8 mouse cellular contexts compared by ENCODE assay signal in the genomic region with DNA sequence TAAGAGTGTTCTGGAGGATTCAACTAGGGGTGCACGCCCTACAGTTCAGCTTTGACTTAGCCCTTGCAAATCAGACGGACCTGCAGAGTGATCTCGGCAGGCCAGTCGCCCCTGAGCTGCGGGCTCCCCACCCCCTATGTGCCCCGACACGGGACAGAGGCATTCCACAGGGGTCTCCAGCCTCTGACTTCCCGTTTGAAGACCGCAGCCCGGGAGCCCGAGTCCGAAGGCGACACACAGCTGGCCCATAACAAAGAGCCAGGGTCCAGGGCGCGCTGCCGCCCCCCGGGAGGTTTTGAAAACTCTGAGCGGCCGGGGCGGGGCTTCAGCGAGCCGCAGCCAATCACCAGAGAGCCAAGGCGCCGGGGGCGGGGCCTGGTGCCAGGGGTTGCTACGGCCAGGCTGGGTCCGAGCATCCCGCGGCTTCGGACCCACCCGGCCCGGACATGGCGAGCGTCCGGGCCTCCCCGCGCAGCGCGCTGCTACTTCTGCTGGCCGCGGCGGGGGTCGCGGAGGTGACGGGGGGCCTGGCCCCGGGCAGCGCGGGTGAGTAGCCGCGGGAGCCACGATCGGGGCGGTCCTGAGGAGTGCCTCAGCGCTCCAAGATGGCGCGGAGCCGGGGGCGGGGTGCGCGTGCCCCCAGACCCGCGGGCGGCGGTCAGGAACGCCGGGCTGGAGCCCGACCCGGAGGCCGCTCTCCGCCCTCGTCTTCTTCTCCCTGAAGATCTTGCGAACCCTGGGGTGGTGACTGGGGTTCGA. TPM values are rescaled to one million over a fixed set of nuclear protein-coding genes. Genes with fewer than 3 reads are reported as not detected.
DNase-seq lines count a peak whose midpoint lies in the region; ATAC-seq and TF ChIP-seq lines count a peak whose summit lies in the region.

A gene (plus strand): TSS at position 371 of the 759 bp plus-strand sequence.

- H3K4me2 ChIP-seq in forebrain, embryonic 16.5 days (ENCODE audit: low read length), result peak within 1 kb of the TSS; percentile 81

- DNase-seq in ES-E14 (ENCODE audit: low read depth, low spot score), result peak; percentile 84
- DNase-seq in cerebellum, adult 11-12 months, result peak; percentile 72
- DNase-seq in heart, postnatal 25 days (ENCODE audit: low spot score), result peak; percentile 76
- peak; percentile 47 to 84 for DNase-seq in layer of hippocampus, adult 18-20 months (ENCODE audit: low spot score in 2 of 2)
- peak; percentile 88 for DNase-seq in lung, adult 2 months
- DNase-seq in thymus, adult 2 months, result peak; percentile 84

- H3K9me3 ChIP-seq in ES-E14 (ENCODE audit: control insufficient read depth, insufficient read depth, low read depth, low read length), result no peaks in the 10 kb centered on the region
- no peaks in the 10 kb centered on the region for H3K9me3 ChIP-seq in forebrain, embryonic 16.5 days (ENCODE audit: control insufficient read depth, low read length)

- intact Hi-C loops in heart, postnatal 25 days (cut with DNase I), result no loop called here

- peaks cover 0 to 2% of the 10 kb centered on the region in 2 experiments; a peak in 1 of 4 replicates for H3K4me1 ChIP-seq in ES-E14 (ENCODE audit: control insufficient read depth in 2 of 2, insufficient read depth in 2 of 2, low read length in 2 of 2, poor library complexity in 1 of 2)
- H3K4me1 ChIP-seq in forebrain, embryonic 16.5 days (replicated peaks; ENCODE audit: control insufficient read depth, insufficient read depth, low read length), result peaks cover 3% of the 10 kb centered on the region; the same call in 1 of the 2 replicates
- peaks cover 7% of the 10 kb centered on the region; the same call in 1 of the 2 replicates for H3K4me1 ChIP-seq in lung, adult 2 months (ENCODE audit: control insufficient read depth, insufficient read depth, low read length)
- no peaks in the 10 kb centered on the region; the same call in 1 of the 2 replicates for H3K4me1 ChIP-seq in olfactory bulb, adult 2 months (ENCODE audit: control insufficient read depth, insufficient read depth, low read length)
- H3K4me1 ChIP-seq in thymus, adult 2 months (replicated peaks; ENCODE audit: control insufficient read depth, insufficient read depth, low read length), result peaks cover 9% of the 10 kb centered on the region

- ATAC-seq in forebrain, embryonic 16.5 days, result peak; percentile 94

- H3K27me3 ChIP-seq in forebrain, embryonic 16.5 days (replicated peaks; ENCODE audit: control insufficient read depth, insufficient read depth, low read length), result no peaks in the 10 kb centered on the region
- H3K27me3 ChIP-seq in thymus, adult 2 months (ENCODE audit: control insufficient read depth, insufficient read depth, low read length), result no peaks in the 10 kb centered on the region

- peak within 1 kb of the TSS; percentile 89 to 100 for H3K4me3 ChIP-seq in ES-E14 (ENCODE audit: insufficient read depth in 1 of 2, low read depth in 1 of 2, low read length in 2 of 2, poor library complexity in 1 of 2, severe bottlenecking in 1 of 2)
- peak within 1 kb of the TSS; percentile 93 for H3K4me3 ChIP-seq in forebrain, embryonic 16.5 days (replicated peaks; ENCODE audit: low read length)
- H3K4me3 ChIP-seq in lung, adult 2 months (replicated peaks; ENCODE audit: extremely low read depth, low read depth, low read length), result peak within 1 kb of the TSS; percentile 71
- peak within 1 kb of the TSS; percentile 83 for H3K4me3 ChIP-seq in olfactory bulb, adult 2 months (ENCODE audit: insufficient read depth, low read depth, low read length)
- peak within 1 kb of the TSS; percentile 84 for H3K4me3 ChIP-seq in thymus, adult 2 months (ENCODE audit: control insufficient read depth, insufficient read depth, low read length)

- H3K9ac ChIP-seq in ES-E14 (ENCODE audit: insufficient read depth, low read depth, low read length, poor library complexity, severe bottlenecking), result peak within 1 kb of the TSS; percentile 79
- peak within 1 kb of the TSS; percentile 84 for H3K9ac ChIP-seq in forebrain, embryonic 16.5 days (replicated peaks; ENCODE audit: low read depth, low read length)

- TF ChIP-seq CTCF in lung, adult 2 months (IDR thresholded peaks at IDR 0.05; ENCODE audit: insufficient read depth, low read length), result no peak
- no peak for TF ChIP-seq CTCF in olfactory bulb, adult 2 months (IDR thresholded peaks at IDR 0.05; ENCODE audit: insufficient read depth, low read depth, low read length)
- TF ChIP-seq CTCF in thymus, adult 2 months (IDR thresholded peaks at IDR 0.05; ENCODE audit: borderline replicate concordance, control insufficient read depth, extremely low read depth, insufficient read depth, low read length, poor library complexity), result no peak

- under 1% methylated on average over 61 of the region's 73 CpGs for whole genome bisulfite sequencing in forebrain, embryonic 16.5 days
- WGBS in lung, adult 2 months, result under 1% methylated on average over 73 of the region's 73 CpGs
- WGBS in olfactory bulb, adult 2 months, result 1% methylated on average over 73 of the region's 73 CpGs
- WGBS in thymus, adult 2 months, result 1% methylated on average over 73 of the region's 73 CpGs

- in situ Hi-C loops in ES-E14 (cut with MboI; ENCODE audit: low sequenced_read_pairs in 2 of 2, unreplicated experiment in 2 of 2), result no loop called here

- 0 out of 2 replicates have a peak, but pooled peaks have one; percentile 36 for TF ChIP-seq POLR2A in lung, adult 2 months (IDR thresholded peaks at IDR 0.05; ENCODE audit: borderline replicate concordance, extremely low read depth, low read depth, low read length)
- peak; percentile 48; the same call in 1 of the 2 replicates for TF ChIP-seq POLR2A in olfactory bulb, adult 2 months (IDR thresholded peaks at IDR 0.05; ENCODE audit: insufficient read depth, low read depth, low read length)
- 0 out of 2 replicates have a peak, but pooled peaks have one; percentile 25 for TF ChIP-seq POLR2A in thymus, adult 2 months (IDR thresholded peaks at IDR 0.05; ENCODE audit: control insufficient read depth, extremely low read depth, insufficient read depth, low read length, poor library complexity)

- no peaks in the 10 kb centered on the region for H3K36me3 ChIP-seq in ES-E14 (ENCODE audit: control insufficient read depth, insufficient read depth, low read length, poor library complexity, severe bottlenecking)
- no peaks in the 10 kb centered on the region for H3K36me3 ChIP-seq in forebrain, embryonic 16.5 days (ENCODE audit: control insufficient read depth, insufficient read depth)
- H3K36me3 ChIP-seq in thymus, adult 2 months (ENCODE audit: control insufficient read depth, insufficient read depth, low read length), result no peaks in the 10 kb centered on the region

- H3K27ac ChIP-seq in ES-E14 (ENCODE audit: insufficient read depth, low read depth, low read length, poor library complexity, severe bottlenecking), result no peak within 1 kb of the TSS
- no peak within 1 kb of the TSS for H3K27ac ChIP-seq in forebrain, embryonic 16.5 days (ENCODE audit: low read length)
- no peak within 1 kb of the TSS for H3K27ac ChIP-seq in olfactory bulb, adult 2 months (ENCODE audit: insufficient read depth, low read depth, low read length)
- H3K27ac ChIP-seq in thymus, adult 2 months (ENCODE audit: control insufficient read depth, insufficient read depth, low read length), result no peak within 1 kb of the TSS

TF ChIP-seq in ES-E14, 5 proteins besides CTCF, POLR2A, EP300 and RAD21:
- TF ChIP-seq HCFC1 (IDR thresholded peaks at IDR 0.05; ENCODE audit: borderline replicate concordance, insufficient read depth, low read length), result no peak
- no peak for TF ChIP-seq CHD2 (IDR thresholded peaks at IDR 0.05; ENCODE audit: low read depth, low read length)
- TF ChIP-seq ZC3H11A (IDR thresholded peaks at IDR 0.05; ENCODE audit: borderline replicate concordance, low read depth, low read length), result no peak
- no peak for TF ChIP-seq MAFK (IDR thresholded peaks at IDR 0.05; ENCODE audit: insufficient read depth, low read depth, low read length)
- no peak for TF ChIP-seq ZNF384 (IDR thresholded peaks at IDR 0.05; ENCODE audit: low read depth, low read length)

RNA-seq across cellular contexts. Expression of the gene that starts here (rescaled TPM):
- total RNA-seq in ES-E14 (2012; rRNA removed), result 4.0 and 6.3 TPM in 2 replicates
- polyA plus RNA-seq in forebrain, embryonic 16.5 days (2015; fragmentation: Nextera tagmentation; extraction: Ambion mirVana), result 4.8 and 5.1 TPM in 2 replicates
- 1 to 10 TPM; 6.5 TPM for total RNA-seq in heart, postnatal 25 days (2021)
- total RNA-seq in layer of hippocampus, adult 18-20 months (2021), result 1 to 10 TPM; 6.0 to 6.2 TPM
- 39.4 and 43.8 TPM in 2 replicates for polyA plus RNA-seq in lung, adult 2 months (2012; rRNA removed)
- polyA plus RNA-seq in olfactory bulb, adult 2 months (2012; ENCODE audit: insufficient read depth, insufficient read length, low replicate concordance, missing spikeins), result not detected in 2 replicates
- 2.8 and 3.3 TPM in 2 replicates for polyA plus RNA-seq in thymus, adult 2 months (2012; rRNA removed)
